ENCODE assay signal across 8 mouse cellular contexts in genomic region chr13:15464081-15464526, GRCm38 (mm10). TPM values are rescaled to one million over a fixed set of nuclear protein-coding genes. Genes with fewer than 3 reads are reported as not detected.
A peak's percentile ranks its signal among the peaks of the same experiment; 100 is the strongest.
DNase-seq lines count a peak whose midpoint lies in the region; ATAC-seq and TF ChIP-seq lines count a peak whose summit lies in the region.

No protein-coding gene starts in this region.

- peak overlapping the region; percentile 88 for H3K4me3 ChIP-seq in gastrocnemius, adult 2 months
- H3K4me3 ChIP-seq in hindbrain, embryonic 13.5 days, result peak overlapping the region; percentile 73
- peak overlapping the region; percentile 53 for H3K4me3 ChIP-seq in liver, embryonic 13.5 days (replicated peaks)
- H3K4me3 ChIP-seq in neural tube, embryonic 12.5 days, result peak overlapping the region; percentile 82

- WGBS in hindbrain, embryonic 13.5 days, result under 1% methylated on average over 51 of the region's 51 CpGs
- under 1% methylated on average over 51 of the region's 51 CpGs for WGBS in liver, embryonic 13.5 days (ENCODE audit: insufficient replicate concordance)
- 0% methylated on average over 51 of the region's 51 CpGs for WGBS in neural tube, embryonic 12.5 days

- ATAC-seq in hindbrain, embryonic 13.5 days (ENCODE audit: low FRiP score), result peak; percentile 18
- no peak for ATAC-seq in liver, embryonic 13.5 days (ENCODE audit: low read depth)
- peak; percentile 14; the same call in 1 of the 2 replicates for ATAC-seq in neural tube, embryonic 12.5 days (ENCODE audit: low FRiP score, low read depth)

- H3K4me1 ChIP-seq in hindbrain, embryonic 13.5 days (replicated peaks), result peaks cover 36% of the 10 kb centered on the region
- no peaks in the 10 kb centered on the region; the same call in 1 of the 2 replicates for H3K4me1 ChIP-seq in liver, embryonic 13.5 days (replicated peaks)
- H3K4me1 ChIP-seq in neural tube, embryonic 12.5 days, result peaks cover 22% of the 10 kb centered on the region; the same call in 1 of the 2 replicates

- no peaks in the 10 kb centered on the region for H3K36me3 ChIP-seq in hindbrain, embryonic 13.5 days
- H3K36me3 ChIP-seq in liver, embryonic 13.5 days, result no peaks in the 10 kb centered on the region
- no peaks in the 10 kb centered on the region for H3K36me3 ChIP-seq in neural tube, embryonic 12.5 days

- TF ChIP-seq CTCF in gastrocnemius, adult 2 months (IDR thresholded peaks at IDR 0.05), result no peak

- peak; percentile 58 for DNase-seq in embryo, embryonic 10 days (ENCODE audit: low spot score)
- no peak for DNase-seq in embryo, embryonic 9.5 days (ENCODE audit: extremely low spot score)
- peak; percentile 13 for DNase-seq in adrenal gland, adult 8-10 months
- DNase-seq in gastrocnemius, adult 2 months, result peak; percentile 67
- no peak for DNase-seq in liver, embryonic 13.5 days
- DNase-seq in urinary bladder, postnatal 4 days (ENCODE audit: low spot score in 2 of 2), result peak; percentile 40 to 64

- intact Hi-C loops in gastrocnemius, adult 2 months (cut with DNase I), result no loop called here

- peaks cover 48% of the 10 kb centered on the region for H3K27me3 ChIP-seq in hindbrain, embryonic 13.5 days
- peaks cover 69% of the 10 kb centered on the region for H3K27me3 ChIP-seq in liver, embryonic 13.5 days
- no peaks in the 10 kb centered on the region for H3K27me3 ChIP-seq in neural tube, embryonic 12.5 days (replicated peaks)

- H3K9ac ChIP-seq in hindbrain, embryonic 13.5 days, result peak overlapping the region; percentile 79
- peak overlapping the region; percentile 41 for H3K9ac ChIP-seq in liver, embryonic 13.5 days
- peak overlapping the region; percentile 93 for H3K9ac ChIP-seq in neural tube, embryonic 12.5 days

- peak overlapping the region; percentile 94 for H3K4me2 ChIP-seq in hindbrain, embryonic 13.5 days
- H3K4me2 ChIP-seq in liver, embryonic 13.5 days, result peak overlapping the region; percentile 65
- H3K4me2 ChIP-seq in neural tube, embryonic 12.5 days (replicated peaks), result peak overlapping the region; percentile 90

- H3K27ac ChIP-seq in gastrocnemius, adult 2 months, result peak overlapping the region; percentile 78
- peak overlapping the region; percentile 88 for H3K27ac ChIP-seq in hindbrain, embryonic 13.5 days
- H3K27ac ChIP-seq in liver, embryonic 13.5 days, result peak overlapping the region; percentile 53; the same call in 1 of the 2 replicates
- H3K27ac ChIP-seq in neural tube, embryonic 12.5 days, result peak overlapping the region; percentile 85

- H3K9me3 ChIP-seq in hindbrain, embryonic 13.5 days, result no peaks in the 10 kb centered on the region
- no peaks in the 10 kb centered on the region for H3K9me3 ChIP-seq in liver, embryonic 13.5 days (replicated peaks)
- H3K9me3 ChIP-seq in neural tube, embryonic 12.5 days, result no peaks in the 10 kb centered on the region

RNA-seq across cellular contexts. Expression of gene Gli3, which starts 1.1 kb away (rescaled TPM):
- 1 to 10 TPM; 4.4 to 7.1 (median 5.9) TPM for total RNA-seq in adrenal gland, adult 8-10 months (2022)
- total RNA-seq in gastrocnemius, adult 2 months (2021), result 1 to 10 TPM; 1.4 TPM
- polyA plus RNA-seq in hindbrain, embryonic 13.5 days (2015; fragmentation: Nextera tagmentation; extraction: Ambion mirVana), result 7.4 and 7.9 TPM in 2 replicates
- polyA plus RNA-seq in liver, embryonic 13.5 days (2015; fragmentation: Nextera tagmentation; extraction: Ambion mirVana), result 0.51 and 0.60 TPM in 2 replicates
- 21.7 and 22.4 TPM in 2 replicates for polyA plus RNA-seq in neural tube, embryonic 12.5 days (2016; fragmentation: Nextera tagmentation; extraction: Ambion mirVana)

Comparison
In these comparisons a context has a peak if more than half of its experiments do, and no peak if none do; other contexts are left out.
1. DNase-seq: peak in embryo, embryonic 10 days (single experiment), adrenal gland, adult 8-10 months (single experiment), gastrocnemius, adult 2 months (single experiment) and urinary bladder, postnatal 4 days (2 of 2); none in embryo, embryonic 9.5 days (single experiment) and liver, embryonic 13.5 days (single experiment).
2. H3K9ac ChIP-seq: peak in every context shown above with its lines; median percentile 93 in neural tube, embryonic 12.5 days; 79 in hindbrain, embryonic 13.5 days; 41 in liver, embryonic 13.5 days.
3. Peak in every context shown above with its lines, with median percentiles within 50 percentile points of each other: H3K27ac ChIP-seq, H3K4me3 ChIP-seq and H3K4me2 ChIP-seq.